Mouse (Mus musculus) T-cell, adult 2 months (primary cell): ENCODE measurements around the gene Dnmbp.

Experiments used
- DNase-seq: peaks from one replicate; pipeline ENCODE4 v3.0.0; 2022; ENCODE audit warnings: low spot score

The Dnmbp gene

GRCm38 (mm10) chr19:43944566-43944965 lies 4.6 kb upstream of the Dnmbp start:
- no peak for DNase-seq

DNA sequence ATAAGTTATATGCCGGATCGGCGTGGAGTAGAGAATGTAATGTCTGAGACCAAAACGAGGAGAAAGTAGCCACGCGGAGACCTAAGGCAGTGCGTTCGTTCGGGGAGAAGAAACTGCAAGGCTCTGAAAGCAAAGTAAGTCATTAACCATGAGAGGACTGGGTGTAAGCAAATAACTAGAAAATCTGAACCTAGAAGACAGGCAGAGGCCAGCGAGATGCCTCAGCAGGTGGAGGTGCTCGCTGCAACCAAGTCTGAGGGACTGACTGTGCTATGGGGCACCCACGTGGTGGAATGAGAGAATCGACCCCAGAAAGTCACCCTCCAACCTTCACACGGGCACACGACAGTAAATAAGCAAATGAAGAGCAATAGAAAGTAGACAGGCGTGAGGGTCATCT lies 3.1 kb upstream of the Dnmbp start:
- DNase-seq, result no peak

DNA sequence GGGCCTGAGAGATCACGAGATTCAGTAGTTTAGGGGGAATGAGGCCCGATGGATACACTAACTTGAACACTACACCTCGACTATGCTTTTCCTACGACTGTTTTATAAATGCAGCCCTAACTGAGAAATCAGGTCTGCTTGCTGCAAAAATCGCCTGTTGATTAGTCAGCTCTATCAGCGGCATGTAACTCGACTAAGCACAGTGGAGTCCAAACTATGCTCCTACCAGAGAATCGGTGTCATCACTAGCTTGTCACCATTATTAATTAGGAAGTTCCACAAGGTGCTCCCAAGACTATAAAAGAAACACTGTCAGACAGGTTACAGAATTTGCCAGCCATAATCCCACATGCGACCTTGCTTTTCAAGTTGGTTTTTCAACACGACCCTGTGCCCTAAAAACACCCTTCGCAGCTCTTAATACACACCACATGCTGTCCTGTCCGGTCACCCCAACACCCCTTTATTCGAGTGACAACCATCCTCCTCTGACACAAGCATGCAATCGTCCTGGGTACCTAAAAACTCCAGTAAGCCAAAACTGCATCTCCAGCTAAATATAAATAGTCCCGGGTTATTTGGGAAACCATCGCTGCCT lies 721 bp downstream of the Dnmbp start:
- DNase-seq, result no peak

- no peak for DNase-seq
These were observed 1.6 kb downstream of the Dnmbp start for GRCm38 (mm10) chr19:43938355-43938754.

- no peak for DNase-seq
These were observed 9.1 kb downstream of the Dnmbp start for GRCm38 (mm10) chr19:43930926-43931325.

DNA sequence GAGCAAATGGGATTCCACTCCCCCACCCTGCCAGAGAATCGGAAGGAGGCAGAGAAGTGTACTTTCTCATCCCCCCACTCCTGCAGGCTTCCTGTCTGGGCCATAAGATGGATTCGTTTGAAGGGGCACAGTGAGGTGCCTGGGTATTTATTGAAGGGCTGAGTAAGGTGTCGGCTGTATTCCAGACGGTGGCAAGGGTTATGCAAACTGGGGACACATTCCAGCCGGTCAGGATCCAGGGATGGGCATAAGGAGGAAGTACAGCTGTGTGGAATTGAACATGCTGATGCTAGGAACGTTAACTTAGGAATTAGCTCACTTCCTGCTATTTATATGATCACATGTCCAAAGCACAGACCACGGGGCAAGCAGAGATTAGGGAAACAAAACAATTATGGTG lies 9.6 kb downstream of the Dnmbp start:
- DNase-seq, result no peak

GRCm38 (mm10) chr19:43929869-43930268 lies 10.1 kb downstream of the Dnmbp start:
- no peak for DNase-seq

- no peak for DNase-seq
These were observed 12.0 kb downstream of the Dnmbp start for GRCm38 (mm10) chr19:43927967-43928366.

GRCm38 (mm10) chr19:43927057-43927456 lies 12.9 kb downstream of the Dnmbp start:
- DNase-seq, result no peak

GRCm38 (mm10) chr19:43926141-43926987 lies 13.6 kb downstream of the Dnmbp start:
- DNase-seq, result no peak

DNA sequence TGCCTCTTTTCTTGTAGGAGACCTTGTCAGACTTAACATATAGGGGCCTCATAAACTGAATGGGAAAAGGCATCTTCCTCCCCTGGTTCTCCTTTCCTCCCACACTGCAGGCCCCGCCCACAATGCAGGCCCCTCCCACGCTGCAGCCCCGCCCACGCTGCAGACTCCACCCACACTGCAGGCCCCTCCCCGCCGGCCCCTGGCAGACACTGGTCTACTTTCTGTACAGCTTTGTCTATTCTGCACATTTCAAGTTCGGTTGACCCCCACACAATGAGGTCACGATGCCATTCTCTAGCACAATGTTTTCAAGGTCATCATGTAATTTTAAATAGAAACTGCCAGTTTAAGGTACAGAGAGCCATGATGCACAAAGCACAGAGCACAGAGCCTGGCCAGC lies 15.6 kb downstream of the Dnmbp start:
- no peak for DNase-seq

DNA sequence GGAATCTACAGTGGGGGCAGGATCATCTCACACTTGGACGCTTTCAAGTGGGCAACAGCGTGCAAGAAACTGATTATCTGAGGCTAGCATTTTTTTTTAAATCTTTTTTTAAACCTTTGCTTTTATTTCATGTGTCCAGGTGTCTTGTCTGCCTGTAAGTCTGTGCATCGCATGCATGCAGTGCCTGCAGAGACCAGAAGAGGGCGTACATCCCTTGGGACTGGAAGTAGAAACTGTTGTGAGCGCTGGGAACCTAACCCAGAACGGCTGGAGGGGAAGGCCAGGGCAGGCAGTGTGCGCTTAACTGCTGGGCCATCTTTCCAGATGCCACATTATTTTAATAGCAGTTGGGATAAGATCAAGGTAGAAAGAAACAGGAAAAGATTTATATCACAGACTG lies 17.0 kb downstream of the Dnmbp start:
- DNase-seq, result no peak

- no peak for DNase-seq
These were observed 18.6 kb downstream of the Dnmbp start for GRCm38 (mm10) chr19:43921410-43921809.

- DNase-seq, result no peak
These were observed 19.3 kb downstream of the Dnmbp start for GRCm38 (mm10) chr19:43920453-43921300.

- no peak for DNase-seq
These were observed 20.1 kb downstream of the Dnmbp start for GRCm38 (mm10) chr19:43919841-43920240.

DNA sequence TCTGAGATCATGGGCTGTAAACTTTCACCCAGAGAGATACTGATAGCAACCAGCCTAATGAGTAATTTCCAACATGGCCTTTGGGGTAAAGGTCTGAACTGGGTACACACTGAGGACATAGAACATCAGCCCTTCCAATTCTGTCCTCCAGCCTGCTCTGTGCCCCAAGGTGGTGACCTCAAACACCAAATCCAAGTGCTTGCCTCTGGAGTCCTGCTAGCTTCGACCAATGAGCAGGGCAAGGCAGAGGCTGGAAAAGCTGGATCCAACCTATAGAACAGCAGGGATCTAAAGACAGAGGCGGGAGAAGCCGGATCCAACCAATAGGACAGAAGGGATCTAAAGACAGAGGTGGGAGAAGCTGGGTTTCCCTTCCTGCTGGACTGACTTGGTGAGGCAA lies 21.2 kb downstream of the Dnmbp start:
- no peak for DNase-seq

- no peak for DNase-seq
These were observed 22.2 kb downstream of the Dnmbp start for GRCm38 (mm10) chr19:43917763-43918162.

- DNase-seq, result no peak
These were observed 22.6 kb downstream of the Dnmbp start for GRCm38 (mm10) chr19:43917406-43917691.

- DNase-seq, result peak; percentile 35
These were observed 23.2 kb downstream of the Dnmbp start for GRCm38 (mm10) chr19:43916586-43917405.

- no peak for DNase-seq
These were observed 24.6 kb downstream of the Dnmbp start for GRCm38 (mm10) chr19:43915431-43915830.

DNA sequence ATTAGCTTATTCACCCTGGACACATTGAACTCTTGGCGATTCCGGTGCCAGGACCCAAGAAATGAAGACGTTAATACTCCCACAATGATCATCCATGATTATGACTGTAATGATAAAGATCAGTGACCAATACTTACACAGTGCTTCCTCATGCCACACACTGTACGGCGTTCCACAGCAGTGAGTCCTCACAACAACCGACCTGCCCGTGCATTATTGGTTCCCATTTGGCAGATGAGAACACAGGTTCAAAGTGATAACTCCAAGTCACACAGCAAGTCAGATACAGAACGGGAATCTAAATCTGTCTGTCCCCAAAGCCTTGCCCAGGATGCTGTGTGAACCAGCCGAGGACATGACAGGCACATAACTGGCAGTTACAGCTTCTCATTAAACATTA lies 25.0 kb downstream of the Dnmbp start:
- DNase-seq, result no peak
